Mouse (Mus musculus): ENCODE data around the gene Dyrk3. TPM values are rescaled to one million over a fixed set of nuclear protein-coding genes. Genes with fewer than 3 reads are reported as not detected.

Dyrk3 gene
- total and polyA plus RNA-seq, 3 experiments = 16.9 to 52.4 (median 21.1) TPM

- no peak for DNase-seq (ENCODE audit: low spot score)
- no peak for ATAC-seq (ENCODE audit: extremely low read depth, insufficient number of reproducible peaks, low FRiP score, poor library complexity, severe bottlenecking)
Measured at GRCm38 (mm10) chr1:131175819-131176218, 37.7 kb upstream of the Dyrk3 start.

GRCm38 (mm10) chr1:131175189-131175588 lies 37.0 kb upstream of the Dyrk3 start:
- no peak for TF ChIP-seq GATA2 (IDR thresholded peaks at IDR 0.05; ENCODE audit: borderline replicate concordance, low read depth, low read length)
- TF ChIP-seq GATA1 (IDR thresholded peaks at IDR 0.05; ENCODE audit: borderline replicate concordance, low read length) = no peak
- no peak for TF ChIP-seq POLR2AphosphoS5 (IDR thresholded peaks at IDR 0.05; ENCODE audit: insufficient replicate concordance, low read depth, low read length)
- no peak for TF ChIP-seq TAL1 (conservative IDR thresholded peaks at IDR 0.05; ENCODE audit: low read depth, low read length)
- no peak for TF ChIP-seq CTCF (IDR thresholded peaks at IDR 0.05; ENCODE audit: low read depth, low read length)
- DNase-seq (ENCODE audit: low spot score) = no peak
- H3K36me3 ChIP-seq (replicated peaks) = peaks cover 95% of the 10 kb centered on the region
- no peak overlapping the region for H3K4me3 ChIP-seq (ENCODE audit: low read depth, low read length)
- ATAC-seq (ENCODE audit: extremely low read depth, insufficient number of reproducible peaks, low FRiP score, poor library complexity, severe bottlenecking) = no peak
- H3K4me1 ChIP-seq (ENCODE audit: insufficient read depth, low read depth, low read length) = peaks cover 4% of the 10 kb centered on the region
- no peaks in the 10 kb centered on the region for H3K27me3 ChIP-seq (ENCODE audit: insufficient read depth, low read length)
- H3K9me3 ChIP-seq (replicated peaks) = no peaks in the 10 kb centered on the region

More at GRCm38 (mm10) chr1:131175819-131176218, 37.7 kb upstream of the Dyrk3 start:
- H3K4me1 ChIP-seq (ENCODE audit: insufficient read depth, low read depth, low read length) = peaks cover 2% of the 10 kb centered on the region
- TF ChIP-seq CTCF (IDR thresholded peaks at IDR 0.05; ENCODE audit: low read depth, low read length) (no peak), GATA2 (IDR thresholded peaks at IDR 0.05; ENCODE audit: borderline replicate concordance, low read depth, low read length) (no peak), TAL1 (conservative IDR thresholded peaks at IDR 0.05; ENCODE audit: low read depth, low read length) (no peak), GATA1 (IDR thresholded peaks at IDR 0.05; ENCODE audit: borderline replicate concordance, low read length) (no peak), POLR2AphosphoS5 (IDR thresholded peaks at IDR 0.05; ENCODE audit: insufficient replicate concordance, low read depth, low read length) (no peak)
- peaks cover 95% of the 10 kb centered on the region for H3K36me3 ChIP-seq (replicated peaks)
- H3K27me3 ChIP-seq (ENCODE audit: insufficient read depth, low read length) = no peaks in the 10 kb centered on the region
- no peak overlapping the region for H3K4me3 ChIP-seq (ENCODE audit: low read depth, low read length)
- no peaks in the 10 kb centered on the region for H3K9me3 ChIP-seq (replicated peaks)

GRCm38 (mm10) chr1:131174299-131174861 lies 36.2 kb upstream of the Dyrk3 start:
- no peak overlapping the region for H3K4me3 ChIP-seq (ENCODE audit: low read depth, low read length)
- peaks cover 11% of the 10 kb centered on the region for H3K4me1 ChIP-seq (ENCODE audit: insufficient read depth, low read depth, low read length)
- ATAC-seq (ENCODE audit: extremely low read depth, insufficient number of reproducible peaks, low FRiP score, poor library complexity, severe bottlenecking) (no peak), DNase-seq (ENCODE audit: low spot score) (no peak)
- H3K36me3 ChIP-seq (replicated peaks) = peaks cover 95% of the 10 kb centered on the region
- TF ChIP-seq CTCF (IDR thresholded peaks at IDR 0.05; ENCODE audit: low read depth, low read length) = no peak
- no peak for TF ChIP-seq POLR2AphosphoS5 (IDR thresholded peaks at IDR 0.05; ENCODE audit: insufficient replicate concordance, low read depth, low read length)
- TF ChIP-seq GATA2 (IDR thresholded peaks at IDR 0.05; ENCODE audit: borderline replicate concordance, low read depth, low read length) = no peak
- TF ChIP-seq GATA1 (IDR thresholded peaks at IDR 0.05; ENCODE audit: borderline replicate concordance, low read length) = no peak
- TF ChIP-seq TAL1 (conservative IDR thresholded peaks at IDR 0.05; ENCODE audit: low read depth, low read length) = no peak
- no peaks in the 10 kb centered on the region for H3K9me3 ChIP-seq (replicated peaks)
- no peaks in the 10 kb centered on the region for H3K27me3 ChIP-seq (ENCODE audit: insufficient read depth, low read length)

- no peaks in the 10 kb centered on the region for H3K27me3 ChIP-seq (ENCODE audit: insufficient read depth, low read length)
- H3K9me3 ChIP-seq (replicated peaks) = no peaks in the 10 kb centered on the region
- no peak overlapping the region for H3K4me3 ChIP-seq (ENCODE audit: low read depth, low read length)
- ATAC-seq (ENCODE audit: extremely low read depth, insufficient number of reproducible peaks, low FRiP score, poor library complexity, severe bottlenecking) = no peak
- DNase-seq (ENCODE audit: low spot score) = no peak
- TF ChIP-seq GATA2 (IDR thresholded peaks at IDR 0.05; ENCODE audit: borderline replicate concordance, low read depth, low read length) (no peak), CTCF (IDR thresholded peaks at IDR 0.05; ENCODE audit: low read depth, low read length) (no peak), GATA1 (IDR thresholded peaks at IDR 0.05; ENCODE audit: borderline replicate concordance, low read length) (no peak), POLR2AphosphoS5 (IDR thresholded peaks at IDR 0.05; ENCODE audit: insufficient replicate concordance, low read depth, low read length) (no peak), TAL1 (conservative IDR thresholded peaks at IDR 0.05; ENCODE audit: low read depth, low read length) (no peak)
- H3K4me1 ChIP-seq (ENCODE audit: insufficient read depth, low read depth, low read length) = peaks cover 11% of the 10 kb centered on the region
- H3K36me3 ChIP-seq (replicated peaks) = peaks cover 99% of the 10 kb centered on the region
Measured at GRCm38 (mm10) chr1:131173809-131174208, 35.7 kb upstream of the Dyrk3 start.

- Histone ChIP-seq H3K27me3 (ENCODE audit: insufficient read depth, low read length) (no peaks in the 10 kb centered on the region), H3K4me3 (ENCODE audit: low read depth, low read length) (no peak overlapping the region), H3K4me1 (ENCODE audit: insufficient read depth, low read depth, low read length) (peaks cover 15% of the 10 kb centered on the region), H3K9me3 (replicated peaks) (no peaks in the 10 kb centered on the region), H3K36me3 (replicated peaks) (peaks cover 99% of the 10 kb centered on the region)
- TF ChIP-seq TAL1 (conservative IDR thresholded peaks at IDR 0.05; ENCODE audit: low read depth, low read length) (no peak), POLR2AphosphoS5 (IDR thresholded peaks at IDR 0.05; ENCODE audit: insufficient replicate concordance, low read depth, low read length) (no peak), CTCF (IDR thresholded peaks at IDR 0.05; ENCODE audit: low read depth, low read length) (no peak), GATA2 (IDR thresholded peaks at IDR 0.05; ENCODE audit: borderline replicate concordance, low read depth, low read length) (no peak), GATA1 (IDR thresholded peaks at IDR 0.05; ENCODE audit: borderline replicate concordance, low read length) (no peak)
- DNase-seq (ENCODE audit: low spot score) = no peak
- ATAC-seq (ENCODE audit: extremely low read depth, insufficient number of reproducible peaks, low FRiP score, poor library complexity, severe bottlenecking) = no peak
Measured at GRCm38 (mm10) chr1:131173001-131173400, 34.9 kb upstream of the Dyrk3 start.

GRCm38 (mm10) chr1:131167612-131168011 lies 29.5 kb upstream of the Dyrk3 start:
- no peak for TF ChIP-seq POLR2AphosphoS5 (IDR thresholded peaks at IDR 0.05; ENCODE audit: insufficient replicate concordance, low read depth, low read length)
- TF ChIP-seq TAL1 (conservative IDR thresholded peaks at IDR 0.05; ENCODE audit: low read depth, low read length) = no peak
- no peak for TF ChIP-seq GATA1 (IDR thresholded peaks at IDR 0.05; ENCODE audit: borderline replicate concordance, low read length)
- no peak for TF ChIP-seq CTCF (IDR thresholded peaks at IDR 0.05; ENCODE audit: low read depth, low read length)
- no peak for TF ChIP-seq GATA2 (IDR thresholded peaks at IDR 0.05; ENCODE audit: borderline replicate concordance, low read depth, low read length)
- ATAC-seq (ENCODE audit: extremely low read depth, insufficient number of reproducible peaks, low FRiP score, poor library complexity, severe bottlenecking) = no peak
- no peak overlapping the region for H3K4me3 ChIP-seq (ENCODE audit: low read depth, low read length)
- no peaks in the 10 kb centered on the region for H3K27me3 ChIP-seq (ENCODE audit: insufficient read depth, low read length)
- peaks cover 17% of the 10 kb centered on the region for H3K4me1 ChIP-seq (ENCODE audit: insufficient read depth, low read depth, low read length)
- H3K36me3 ChIP-seq (replicated peaks) = peaks cover 100% of the 10 kb centered on the region
- no peaks in the 10 kb centered on the region for H3K9me3 ChIP-seq (replicated peaks)
- no peak for DNase-seq (ENCODE audit: low spot score)
